9 mouse cellular contexts compared by ENCODE assay signal in the genomic region with DNA sequence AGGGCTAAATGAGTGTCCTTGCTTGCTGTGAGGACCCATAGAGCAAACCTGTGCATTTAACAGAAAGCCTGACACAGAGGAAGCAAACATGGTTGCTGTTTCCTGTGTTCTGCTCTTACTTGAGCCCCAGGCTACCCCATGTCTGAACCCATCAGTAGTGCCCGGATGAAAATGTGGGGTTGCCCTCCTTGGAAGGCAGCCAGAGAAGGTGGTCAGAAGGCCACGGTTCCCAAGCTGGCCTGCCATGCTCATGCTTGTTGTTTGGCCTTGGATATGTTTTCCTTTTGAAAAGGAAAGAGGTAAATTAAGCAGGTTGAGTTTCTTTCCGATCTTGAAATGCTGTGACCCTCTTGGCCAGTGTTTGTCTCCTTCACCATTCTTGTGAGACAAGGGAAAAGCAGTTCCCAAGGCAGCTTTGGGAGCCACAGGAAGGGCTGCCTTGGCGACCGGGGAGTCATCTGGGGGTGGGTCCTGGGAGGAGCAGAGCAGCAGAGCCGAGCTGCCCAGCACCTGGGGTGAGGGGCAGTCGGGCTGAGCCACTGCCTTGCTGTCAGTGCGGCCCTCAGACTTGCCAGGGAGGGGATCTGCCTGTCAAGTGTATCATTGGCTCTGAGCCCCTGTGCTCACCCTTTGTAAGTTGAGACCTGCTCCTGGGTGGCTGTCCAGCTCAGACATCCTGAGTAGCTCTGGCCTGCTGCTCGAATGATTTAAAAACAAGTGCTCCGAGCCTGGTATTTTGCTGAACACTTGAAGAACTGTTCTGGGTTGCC. TPM values are rescaled to one million over a fixed set of nuclear protein-coding genes. Genes with fewer than 3 reads are reported as not detected.
A peak's percentile ranks its signal among the peaks of the same experiment; 100 is the strongest.
DNase-seq lines count a peak whose midpoint lies in the region; ATAC-seq and TF ChIP-seq lines count a peak whose summit lies in the region.
"Had no signal": no experiment of that assay in that cellular context is flagged by ENCODE, and none has a peak within 500 bp of the region (broad histone marks: within the 10 kb centered on the region; RNA-seq: fewer than 3 reads in every experiment).

No protein-coding gene starts in this region.

- no peaks in the 10 kb centered on the region for H3K27me3 ChIP-seq in heart, embryonic 10.5 days (ENCODE audit: insufficient read depth, poor library complexity, severe bottlenecking)
- H3K27me3 ChIP-seq in forebrain, embryonic 10.5 days (ENCODE audit: poor library complexity, severe bottlenecking), result no peaks in the 10 kb centered on the region
- H3K27me3 ChIP-seq in limb, embryonic 12.5 days, result no peaks in the 10 kb centered on the region
- no peaks in the 10 kb centered on the region for H3K27me3 ChIP-seq in small intestine, adult 2 months (ENCODE audit: control insufficient read depth, insufficient read depth, low read length)

- TF ChIP-seq POLR2A in small intestine, adult 2 months (IDR thresholded peaks at IDR 0.05; ENCODE audit: low read depth, low read length), result no peak

- DNase-seq in heart, embryonic 10.5 days (ENCODE audit: low spot score), result no peak
- DNase-seq in heart, adult 8-10 months (ENCODE audit: low spot score), result no peak
- DNase-seq in forebrain, embryonic 10.5 days (ENCODE audit: extremely low spot score, low spot score), result no peak
- no peak for DNase-seq in layer of hippocampus, adult 18-20 months (ENCODE audit: low spot score in 2 of 2)
- DNase-seq in frontal cortex, postnatal 36 days (ENCODE audit: low spot score in 2 of 2), result no peak

- H3K4me1 ChIP-seq in heart, embryonic 10.5 days, result peaks cover 66% of the 10 kb centered on the region
- H3K4me1 ChIP-seq in forebrain, embryonic 10.5 days, result peaks cover 39% of the 10 kb centered on the region
- H3K4me1 ChIP-seq in limb, embryonic 12.5 days (replicated peaks), result peaks cover 33% of the 10 kb centered on the region
- peaks cover 9% of the 10 kb centered on the region for H3K4me1 ChIP-seq in small intestine, adult 2 months (ENCODE audit: control insufficient read depth, insufficient read depth, insufficient read length, low read length)

- peak overlapping the region; percentile 84 for H3K27ac ChIP-seq in heart, embryonic 10.5 days
- H3K27ac ChIP-seq in forebrain, embryonic 10.5 days, result peak overlapping the region; percentile 71
- peak overlapping the region; percentile 50 for H3K27ac ChIP-seq in limb, embryonic 12.5 days
- H3K27ac ChIP-seq in small intestine, adult 2 months (ENCODE audit: insufficient read depth, low read depth, low read length), result peak overlapping the region; percentile 13; the same call in 1 of the 2 replicates

- peak; percentile 50 for ATAC-seq in CD4-positive, CD25-positive, alpha-beta regulatory T cell, adult 4 months
- ATAC-seq in limb, embryonic 12.5 days (ENCODE audit: insufficient number of reproducible peaks, insufficient read depth, low FRiP score, low TSS enrichment, low read depth), result no peak

- no peak overlapping the region for H3K9ac ChIP-seq in limb, embryonic 12.5 days (replicated peaks)

- no peak for TF ChIP-seq CTCF in small intestine, adult 2 months (IDR thresholded peaks at IDR 0.05; ENCODE audit: extremely low read depth, insufficient read length, insufficient replicate concordance, low read depth, low read length)

- WGBS in heart, embryonic 10.5 days, result 7% methylated on average over 10 of the region's 10 CpGs
- WGBS in forebrain, embryonic 10.5 days, result 21% methylated on average over 10 of the region's 10 CpGs
- WGBS in limb, embryonic 12.5 days, result 14% methylated on average over 10 of the region's 10 CpGs
- 61% methylated on average over 10 of the region's 10 CpGs for WGBS in small intestine, adult 2 months

- peaks cover 44% of the 10 kb centered on the region for H3K36me3 ChIP-seq in heart, embryonic 10.5 days
- peaks cover 76% of the 10 kb centered on the region for H3K36me3 ChIP-seq in forebrain, embryonic 10.5 days (replicated peaks)
- peaks cover 61% of the 10 kb centered on the region for H3K36me3 ChIP-seq in limb, embryonic 12.5 days
- H3K36me3 ChIP-seq in small intestine, adult 2 months (ENCODE audit: control insufficient read depth, insufficient read depth, low read length), result peaks cover 3% of the 10 kb centered on the region; the same call in 1 of the 2 replicates

- peak overlapping the region; percentile 3; the same call in 1 of the 2 replicates for H3K4me3 ChIP-seq in heart, embryonic 10.5 days
- H3K4me3 ChIP-seq in forebrain, embryonic 10.5 days, result no peak overlapping the region; the same call in 1 of the 2 replicates
- no peak overlapping the region for H3K4me3 ChIP-seq in limb, embryonic 12.5 days (replicated peaks)
- H3K4me3 ChIP-seq in small intestine, adult 2 months (ENCODE audit: low read depth, low read length), result no peak overlapping the region

- no peaks in the 10 kb centered on the region for H3K9me3 ChIP-seq in heart, embryonic 10.5 days
- no peaks in the 10 kb centered on the region for H3K9me3 ChIP-seq in forebrain, embryonic 10.5 days
- H3K9me3 ChIP-seq in limb, embryonic 12.5 days, result no peaks in the 10 kb centered on the region
- H3K9me3 ChIP-seq: G1E had no signal

- H3K4me2 ChIP-seq in limb, embryonic 12.5 days, result no peak overlapping the region

RNA-seq across cellular contexts. Expression of gene Trim8, which starts 30.0 kb away (rescaled TPM):
- 17.6 and 22.0 TPM in 2 replicates for polyA plus RNA-seq in heart, embryonic 10.5 days (2016; fragmentation: Nextera tagmentation; extraction: Ambion mirVana)
- 10 to 100 TPM; 31.5 to 38.8 (median 37.6) TPM for total RNA-seq in heart, adult 8-10 months (2022)
- polyA plus RNA-seq in CD4-positive, CD25-positive, alpha-beta regulatory T cell, adult 4 months (2017; shearing (Covaris generic)), result 10 to 100 TPM; 16.3 to 21.5 TPM
- polyA plus RNA-seq in forebrain, embryonic 10.5 days (2016; fragmentation: Nextera tagmentation; extraction: Ambion mirVana), result 16.6 and 19.3 TPM in 2 replicates
- polyA plus RNA-seq in limb, embryonic 12.5 days (2016; fragmentation: Nextera tagmentation; extraction: Ambion mirVana), result 17.3 and 21.5 TPM in 2 replicates
- polyA plus RNA-seq in small intestine, adult 2 months (2012; rRNA removed), result 42.3 and 54.8 TPM in 2 replicates
- total RNA-seq in layer of hippocampus, adult 18-20 months (2021), result 100 to 1,000 TPM; 110 to 112 TPM

Comparison
In these comparisons a context has a peak if more than half of its experiments do, and no peak if none do; other contexts are left out.
1. H3K27ac ChIP-seq: peak in every context shown above with its lines; median percentile 84 in heart, embryonic 10.5 days; 71 in forebrain, embryonic 10.5 days; 50 in limb, embryonic 12.5 days; 13 in small intestine, adult 2 months.